Mouse (Mus musculus): ENCODE data around the gene Lin37.

- TF ChIP-seq CTCF (conservative IDR thresholded peaks at IDR 0.05 in 1 of 2, IDR thresholded peaks at IDR 0.05 in 1 of 2; ENCODE audit: low read depth in 2 of 2, low read length in 2 of 2) (peak in 1 of 2 experiments; percentile 46; a peak in 2 of 4 replicates), JUND (conservative IDR thresholded peaks at IDR 0.05; ENCODE audit: low read depth, low read length) (no peak)
Measured at GRCm38 (mm10) chr7:30556894-30557536, 2.6 kb downstream of the Lin37 start.

All from CH12.LX (cell line).